Mouse (Mus musculus) forebrain, embryonic 13.5 days (tissue): ENCODE data around the gene Gm14440. TPM values are rescaled to one million over a fixed set of nuclear protein-coding genes. Genes with fewer than 3 reads are reported as not detected.
"Not testable (repeated sequence)": the region's sequence is repeated elsewhere in the genome, so short reads cannot be mapped to it uniquely, and the experiment has no call there.

Experiments used
- ATAC-seq: fragments of 200-750 bp; cut with Nextera tagmentation; 2 replicates; pipeline ENCODE4 v1.8.0; 2017
- H3K27ac ChIP-seq: fragments of 300-500 bp; sonication (generic); 2 replicates; pipeline ENCODE4 v1.5.1; 2015; ENCODE audit warnings: inconsistent platforms, mild to moderate bottlenecking, moderate library complexity
- H3K27me3 ChIP-seq: fragments of 300-500 bp; sonication (generic); 2 replicates; pipeline ENCODE4 v1.6.1; 2015; ENCODE audit warnings: mild to moderate bottlenecking, inconsistent platforms
- H3K36me3 ChIP-seq: fragments of 300-500 bp; sonication (generic); 2 replicates; pipeline ENCODE4 v1.6.1; 2015; ENCODE audit warnings: mild to moderate bottlenecking, inconsistent platforms; ENCODE audit not compliant: poor library complexity, severe bottlenecking
- H3K4me1 ChIP-seq: fragments of 300-500 bp; sonication (generic); 2 replicates; pipeline ENCODE4 v1.6.1; 2015; ENCODE audit warnings: inconsistent platforms
- H3K4me2 ChIP-seq: fragments of 300-500 bp; sonication (generic); 2 replicates; pipeline ENCODE4 v1.6.1; 2015; ENCODE audit warnings: inconsistent platforms, mild to moderate bottlenecking, moderate library complexity
- H3K4me3 ChIP-seq: fragments of 300-500 bp; sonication (generic); 2 replicates; pipeline ENCODE4 v1.5.1; 2015; ENCODE audit warnings: mild to moderate bottlenecking, inconsistent platforms
- H3K9ac ChIP-seq: fragments of 300-500 bp; sonication (generic); 2 replicates; pipeline ENCODE4 v1.6.1; 2015; ENCODE audit warnings: mild to moderate bottlenecking, inconsistent platforms
- H3K9me3 ChIP-seq: fragments of 300-500 bp; sonication (generic); replicated peaks from 2 replicates; pipeline ENCODE4 v1.6.1; 2016; ENCODE audit warnings: inconsistent platforms
- WGBS: fragments of 180-500 bp; shearing (Covaris S2); methylation state at CpG from one replicate; pipeline ENCODE4 v1.1.7; 2015; 5-methylcytosine and 5-hydroxymethylcytosine counted together
- polyA plus RNA-seq: library from polyadenylated mRNA; unstranded; fragments of >200 nt; fragmentation: Nextera tagmentation; extraction: Ambion mirVana; gene quantifications from 2 replicates; pipeline ENCODE4 v1.2.1, GENCODE M21; 2015

The Gm14440 gene
- polyA plus RNA-seq, result 1.8 TPM in 1 of 2 replicates, not detected in the other

DNA sequence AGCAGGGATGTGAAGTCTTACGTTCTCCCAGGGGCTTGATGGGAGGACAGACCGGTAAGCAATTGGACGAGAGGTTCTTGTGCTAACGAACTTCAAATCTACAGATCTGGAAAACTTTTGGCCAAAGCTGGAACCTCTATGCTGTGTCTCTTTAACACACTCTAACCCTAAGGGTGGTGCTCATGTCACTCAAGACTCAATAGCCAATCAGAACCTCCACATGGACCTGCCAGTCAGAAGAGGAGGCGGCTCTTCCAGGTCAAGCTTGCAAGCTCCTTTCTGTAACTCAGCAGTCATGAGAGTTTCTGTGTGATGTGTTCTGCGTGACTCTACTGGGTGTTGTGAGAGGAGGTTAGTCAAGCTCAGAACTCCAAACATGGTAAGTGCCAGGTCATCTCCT lies at the start of gene Gm14440:
TSS of gene Gm14440 (plus strand) at position 301 of the 400 bp plus-strand sequence.
- WGBS, result no CpG with 5 or more reads among the region's 6 CpGs
- not testable (repeated sequence) for H3K4me1 ChIP-seq, H3K9me3 ChIP-seq, H3K27me3 ChIP-seq, H3K9ac ChIP-seq, ATAC-seq, H3K27ac ChIP-seq, H3K4me2 ChIP-seq, H3K36me3 ChIP-seq, H3K4me3 ChIP-seq

Other genes starting within 250 kb of the Gm14440 start
- 0.83 TPM in 1 of 2 replicates, not detected in the other for gene Gm14393, start 207.3 kb upstream of the Gm14440 start, polyA plus RNA-seq
- 4.2 and 4.8 TPM in 2 replicates for gene Gm14399, start 133.1 kb upstream of the Gm14440 start, polyA plus RNA-seq
- 0.88 and 1.1 TPM in 2 replicates for gene Gm14443, start 99.3 kb upstream of the Gm14440 start, polyA plus RNA-seq
- 5.4 and 7.7 TPM in 2 replicates for gene Gm14391, start 68.2 kb upstream of the Gm14440 start, polyA plus RNA-seq
- 16.7 and 17.9 TPM in 2 replicates for gene Gm4631, start 63.1 kb downstream of the Gm14440 start, polyA plus RNA-seq
- gene Zfp968, start 97.3 kb downstream of the Gm14440 start, polyA plus RNA-seq, result 5.0 and 5.1 TPM in 2 replicates
- 7.2 and 9.0 TPM in 2 replicates for gene Gm4724, start 160.7 kb downstream of the Gm14440 start, polyA plus RNA-seq
- gene Zfp965, start 194.9 kb downstream of the Gm14440 start, polyA plus RNA-seq, result 6.5 and 7.5 TPM in 2 replicates